Mouse (Mus musculus) lung, postnatal 4 days (tissue): ENCODE data around the gene Nsmce1.
A peak's percentile ranks its signal among the peaks of the same experiment; 100 is the strongest.

Source experiments
- DNase-seq, 2 experiments: peaks; one replicate each; pipeline ENCODE4 v3.0.0; 2021

Nsmce1 gene

GRCm38 (mm10) chr7:125488706-125489105 lies 2.7 kb downstream of the Nsmce1 start:
- DNase-seq, result no peak

- no peak for DNase-seq
These were observed 4.3 kb downstream of the Nsmce1 start for GRCm38 (mm10) chr7:125487126-125487525.

- no peak for DNase-seq
These were observed 5.2 kb downstream of the Nsmce1 start for GRCm38 (mm10) chr7:125486121-125486630.

GRCm38 (mm10) chr7:125484791-125485190 lies 6.6 kb downstream of the Nsmce1 start:
- no peak for DNase-seq

GRCm38 (mm10) chr7:125482886-125483285 lies 8.5 kb downstream of the Nsmce1 start:
- no peak for DNase-seq

- DNase-seq, result no peak
These were observed 9.1 kb downstream of the Nsmce1 start for GRCm38 (mm10) chr7:125482339-125482738.

- no peak for DNase-seq
These were observed 10.9 kb downstream of the Nsmce1 start for GRCm38 (mm10) chr7:125480518-125480917.

GRCm38 (mm10) chr7:125478391-125478984 lies 12.9 kb downstream of the Nsmce1 start:
- DNase-seq, result peak; percentile 46 to 62

- peak; percentile 54 to 81 for DNase-seq
These were observed 15.7 kb downstream of the Nsmce1 start for GRCm38 (mm10) chr7:125475601-125476251.

- no peak for DNase-seq
These were observed 16.9 kb downstream of the Nsmce1 start for GRCm38 (mm10) chr7:125474535-125474934.

- peak; percentile 84 to 88 for DNase-seq
These were observed 19.2 kb downstream of the Nsmce1 start for GRCm38 (mm10) chr7:125471991-125472741.

GRCm38 (mm10) chr7:125470901-125471300 lies 20.5 kb downstream of the Nsmce1 start:
- DNase-seq, result no peak

GRCm38 (mm10) chr7:125469937-125470336 lies 21.5 kb downstream of the Nsmce1 start:
- DNase-seq, result peak; percentile 75 to 84

GRCm38 (mm10) chr7:125462200-125462599 lies 29.2 kb downstream of the Nsmce1 start:
- DNase-seq, result no peak

GRCm38 (mm10) chr7:125453671-125454070 lies 37.7 kb downstream of the Nsmce1 start:
- DNase-seq, result no peak

- peak in 1 of 2 experiments; percentile 43 for DNase-seq
These were observed 40.3 kb downstream of the Nsmce1 start for GRCm38 (mm10) chr7:125451078-125451477.

GRCm38 (mm10) chr7:125450678-125451077 lies 40.7 kb downstream of the Nsmce1 start:
- DNase-seq, result peak; percentile 47 to 79

GRCm38 (mm10) chr7:125444464-125445401 lies 46.7 kb downstream of the Nsmce1 start, which contains the start of gene Kdm8:
Gene Kdm8 (plus strand): TSS chr7:125444676.
- peak; percentile 94 to 95 for DNase-seq

GRCm38 (mm10) chr7:125444076-125444463 lies 47.3 kb downstream of the Nsmce1 start:
- DNase-seq, result peak in 1 of 2 experiments; percentile 13

GRCm38 (mm10) chr7:125442323-125442722 lies 49.1 kb downstream of the Nsmce1 start:
- DNase-seq, result no peak

GRCm38 (mm10) chr7:125434666-125435290 lies 56.6 kb downstream of the Nsmce1 start:
- DNase-seq, result peak; percentile 18 to 58

- DNase-seq, result no peak
These were observed 57.5 kb downstream of the Nsmce1 start for GRCm38 (mm10) chr7:125433874-125434273.
